Mouse (Mus musculus) Muller cell, postnatal 12 days (primary cell): ENCODE data around the gene Ssc5d.

Source experiments
- DNase-seq: peaks from one replicate; pipeline ENCODE4 v3.0.0-alpha.2; 2015; ENCODE audit errors: inconsistent ontology term

The Ssc5d gene

DNA sequence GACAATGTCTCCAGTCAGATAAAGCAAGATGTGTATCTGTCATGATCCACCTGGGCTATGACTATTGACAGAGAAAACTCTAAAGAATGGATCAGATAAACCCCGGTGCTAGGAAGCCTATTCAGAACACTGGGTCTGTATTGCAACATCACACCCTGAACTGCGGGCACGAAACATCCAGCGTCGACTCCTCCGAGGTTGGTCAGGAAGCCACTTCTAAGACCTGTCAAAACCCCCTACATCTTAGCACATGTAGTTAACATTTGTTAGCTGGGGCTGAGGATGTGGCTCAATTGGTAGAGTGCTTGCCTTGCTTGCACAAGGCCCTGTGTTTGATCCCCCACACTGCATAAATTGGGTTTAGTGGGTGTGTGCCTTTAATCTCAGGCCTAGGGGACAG is 22.8 kb downstream of the Ssc5d start:
- DNase-seq: no peak

DNA sequence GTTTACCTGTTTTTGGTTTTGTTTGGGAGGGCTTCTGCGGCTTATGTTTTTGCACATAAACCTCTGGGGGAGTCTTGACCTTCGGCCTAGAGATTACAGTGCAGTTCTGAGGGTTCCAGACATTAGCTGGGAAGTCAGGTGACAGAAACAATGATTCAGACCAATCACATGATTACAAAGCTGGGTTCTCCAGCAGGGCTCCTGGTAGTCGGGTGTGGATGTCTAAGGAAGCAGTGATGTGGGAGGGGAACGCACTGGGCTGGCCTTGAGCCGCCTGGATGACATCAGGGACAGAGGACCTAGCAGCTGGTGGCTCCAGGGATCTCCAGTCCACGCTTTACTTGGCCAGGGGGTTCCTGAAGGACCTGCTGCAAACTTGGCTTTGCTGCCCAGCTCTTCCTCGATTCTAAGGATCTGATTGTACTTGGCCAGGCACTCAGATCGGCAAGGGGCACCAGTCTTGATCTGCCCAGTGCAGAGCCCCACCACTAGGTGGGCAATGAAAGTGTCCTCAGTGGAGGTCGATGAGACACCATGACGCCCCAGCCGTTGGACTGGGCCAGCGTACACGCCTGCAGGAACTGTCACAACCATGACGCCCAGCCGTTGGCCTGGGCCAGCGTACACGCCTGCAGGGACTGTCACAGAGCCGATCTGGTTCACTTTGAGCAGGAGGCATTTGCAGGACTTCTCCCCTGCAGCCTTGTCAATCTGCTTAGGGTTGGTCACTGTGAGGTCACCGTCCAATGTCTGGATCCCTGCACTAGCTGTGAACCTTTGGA is 25.2 kb downstream of the Ssc5d start:
- no peak for DNase-seq

DNA sequence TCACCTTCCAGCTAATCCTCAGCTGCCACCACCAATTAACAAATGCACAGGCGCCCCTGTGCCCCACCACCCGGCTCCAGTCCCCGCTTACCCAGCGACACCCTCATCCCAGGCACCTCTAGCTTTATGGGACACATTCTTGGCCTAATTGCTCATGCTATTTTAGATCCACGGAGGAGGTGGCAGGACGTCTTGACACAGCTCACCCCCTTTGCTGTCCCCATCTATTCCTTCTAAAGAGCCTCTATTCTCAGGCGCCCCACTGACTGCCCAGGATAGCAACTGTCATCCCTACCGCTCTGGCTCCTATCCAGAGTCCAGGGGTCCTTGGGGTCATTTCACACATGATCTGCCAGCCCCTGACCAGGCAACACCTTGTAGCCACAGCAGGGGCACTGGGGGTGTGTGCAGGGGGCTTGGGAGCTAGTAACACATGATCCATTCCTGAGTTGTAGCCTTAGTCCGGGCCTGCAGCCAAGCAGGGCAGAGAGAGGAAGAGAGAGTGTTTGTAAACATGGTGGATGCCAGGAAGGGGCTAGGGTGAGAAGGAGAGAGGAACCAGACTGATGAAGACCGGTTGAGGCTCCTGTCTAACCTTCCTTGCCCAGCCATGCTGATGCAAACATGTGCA is 28.3 kb downstream of the Ssc5d start:
- no peak for DNase-seq

DNA sequence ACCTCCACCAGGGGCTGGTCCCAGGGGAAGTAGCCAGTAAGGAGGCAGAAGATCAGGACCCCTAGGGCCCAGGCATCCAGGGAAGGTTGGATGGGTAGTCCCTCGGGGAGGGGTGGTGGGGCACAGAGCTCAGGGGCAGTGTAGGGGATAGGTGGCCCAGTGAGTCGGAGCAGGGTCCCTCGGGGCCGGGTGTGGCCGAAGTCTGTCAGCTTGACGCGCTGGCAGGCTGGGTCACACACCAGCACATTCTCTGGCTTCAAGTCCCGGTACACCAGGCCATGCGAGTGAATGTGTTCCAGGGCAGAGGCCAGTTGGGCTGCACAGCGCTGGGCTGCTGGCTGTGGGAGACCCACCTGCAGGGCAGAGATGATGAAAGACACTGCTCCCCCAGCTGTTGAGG is 31.8 kb downstream of the Ssc5d start:
- no peak for DNase-seq

GRCm38 (mm10) chr7:4963527-4963926 is 37.9 kb downstream of the Ssc5d start:
- DNase-seq: no peak

DNA sequence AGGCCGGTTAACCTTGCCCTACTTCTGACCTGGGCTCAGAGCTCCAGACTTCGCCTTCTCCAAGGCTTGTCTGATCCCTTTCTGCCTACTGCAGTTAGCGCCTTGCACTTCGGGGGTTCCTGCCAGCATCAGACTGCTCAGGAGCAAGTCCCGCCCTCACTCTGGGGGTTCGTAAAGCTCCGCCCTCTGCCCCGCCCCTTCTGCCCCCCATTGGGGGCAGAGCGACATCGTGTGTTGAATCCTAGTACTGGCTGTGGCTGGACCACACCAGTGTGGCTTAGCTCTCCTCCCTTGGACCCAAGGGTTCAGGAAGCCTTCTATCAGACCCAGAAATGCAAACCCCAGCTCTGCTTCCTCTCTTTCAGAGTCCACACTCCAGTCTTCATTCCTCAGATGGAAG is 38.7 kb downstream of the Ssc5d start, which contains the start of gene Sbk2:
Gene Sbk2, minus strand, starts transcription at position 135 of the 400 bp plus-strand sequence.
- peak; percentile 70 for DNase-seq

- no peak for DNase-seq
Measured at GRCm38 (mm10) chr7:4964988-4965387, 39.4 kb downstream of the Ssc5d start.

DNA sequence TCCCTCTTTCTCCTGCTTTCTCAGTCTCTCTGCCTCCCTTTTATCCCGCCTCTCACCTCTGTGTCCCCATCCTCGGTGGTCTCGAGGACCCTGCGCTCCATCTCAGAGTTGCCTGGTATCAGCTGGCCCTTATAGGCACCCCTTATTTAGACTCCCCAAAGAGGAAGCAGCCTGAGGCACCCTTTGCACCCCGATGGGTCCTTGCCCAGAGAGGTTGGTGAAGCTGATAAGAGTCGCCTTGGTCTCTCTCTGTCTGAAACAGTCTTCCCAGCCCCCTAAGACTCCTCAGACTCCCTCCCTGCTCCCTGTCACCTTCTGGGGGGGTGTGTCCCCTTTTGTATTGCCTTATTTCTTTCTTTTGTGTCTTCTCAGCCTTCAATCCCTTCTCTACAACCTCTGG is 45.5 kb downstream of the Ssc5d start, which contains the start of gene Sbk3:
Gene Sbk3, minus strand, starts transcription at position 101 of the 400 bp plus-strand sequence.
- DNase-seq: no peak

DNA sequence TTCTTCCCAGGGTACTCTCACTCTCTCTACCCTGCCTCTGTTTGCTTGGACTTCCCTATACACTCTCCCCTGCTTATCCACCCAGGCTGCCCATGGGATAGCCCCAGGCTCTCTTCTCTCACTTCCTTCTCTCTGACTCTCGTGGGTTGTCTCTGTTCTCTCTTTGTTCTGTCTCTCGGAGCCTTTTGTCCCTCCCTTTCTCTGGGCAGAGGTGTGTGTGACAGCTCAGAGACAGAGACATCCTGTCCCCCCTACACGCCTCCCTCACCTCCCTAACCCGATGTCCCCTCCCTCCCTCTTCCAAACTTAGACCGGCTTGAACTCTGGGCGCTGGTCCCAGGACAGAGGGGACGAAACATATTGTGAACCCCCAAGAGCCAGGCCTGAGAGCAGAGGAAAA is 46.1 kb downstream of the Ssc5d start:
- DNase-seq: no peak

GRCm38 (mm10) chr7:4972321-4973047 is 46.9 kb downstream of the Ssc5d start:
- DNase-seq: peak; percentile 21

GRCm38 (mm10) chr7:4975455-4975854 is 49.9 kb downstream of the Ssc5d start:
- no peak for DNase-seq

DNA sequence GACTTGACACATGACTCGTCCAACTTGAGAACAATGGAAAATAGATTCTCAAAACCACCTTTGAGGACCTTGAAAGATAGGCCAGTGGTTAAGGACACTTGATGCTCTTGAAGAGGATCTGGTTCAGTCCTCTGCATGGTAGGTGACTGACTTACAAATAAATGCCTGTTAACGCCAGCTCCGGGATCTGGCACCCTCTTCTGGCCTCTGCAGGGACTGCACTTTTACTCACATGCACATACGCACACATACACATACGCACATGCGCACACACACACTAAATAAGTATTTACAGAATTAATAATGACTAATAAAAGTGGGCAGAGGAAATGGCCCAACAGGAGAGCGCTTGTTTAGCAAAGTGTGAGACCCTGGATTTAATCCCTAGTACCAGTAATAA is 51.2 kb downstream of the Ssc5d start:
- no peak for DNase-seq

- no peak for DNase-seq
Measured at GRCm38 (mm10) chr7:4988250-4988649, 62.7 kb downstream of the Ssc5d start.

- no peak for DNase-seq
Measured at GRCm38 (mm10) chr7:4993347-4993998, 67.9 kb downstream of the Ssc5d start.

DNA sequence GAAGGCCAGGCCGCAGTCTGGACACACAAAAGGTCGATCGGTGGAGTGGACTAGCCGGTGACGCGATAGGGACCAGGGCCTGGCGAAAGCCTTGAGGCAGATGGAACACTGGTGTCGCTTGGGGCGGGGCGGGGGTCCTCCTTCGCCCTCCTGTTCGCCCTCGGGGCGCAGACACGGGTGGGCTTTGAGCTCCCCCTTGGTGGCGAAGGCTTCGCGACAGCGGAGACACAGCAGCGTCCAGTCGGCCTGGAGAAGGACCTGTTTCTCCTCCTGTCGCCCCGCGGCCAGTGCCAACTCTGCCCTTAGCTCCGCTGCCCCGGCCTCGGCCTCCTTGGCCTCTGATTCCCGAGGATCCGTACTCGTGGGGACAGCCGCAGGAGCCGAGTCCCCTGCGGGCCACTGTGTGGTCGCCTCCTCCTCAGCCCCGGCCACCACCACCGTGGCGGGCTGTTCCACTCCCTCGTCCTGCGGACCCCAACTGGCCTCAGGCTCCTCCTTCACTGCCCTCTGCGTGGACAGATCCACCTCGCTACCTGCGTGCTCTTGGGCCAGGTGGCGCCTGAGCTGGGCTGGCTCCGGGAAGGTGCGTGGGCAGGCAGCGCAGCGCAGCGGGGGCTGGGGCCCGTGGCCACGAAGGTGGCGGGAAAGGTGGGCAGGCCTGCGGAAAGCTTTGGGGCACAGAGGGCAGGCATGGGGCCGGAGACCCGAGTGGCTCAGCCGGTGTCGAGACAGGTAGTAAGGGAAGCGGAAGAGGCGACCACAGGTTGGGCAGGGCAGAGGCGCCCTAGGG is 68.6 kb downstream of the Ssc5d start:
- DNase-seq: no peak
